Mouse (Mus musculus) hindbrain, embryonic 14.5 days (tissue): Measurements from ENCODE around the gene Ern1. TPM values are rescaled to one million over a fixed set of nuclear protein-coding genes. Genes with fewer than 3 reads are reported as not detected.

Source experiments
- ATAC-seq: fragments of 200-750 bp; cut with Nextera tagmentation; 2 replicates; pipeline ENCODE4 v1.8.0; 2017; ENCODE audit warnings: moderate number of reproducible peaks, mild to moderate bottlenecking, moderate TSS enrichment, moderate library complexity; ENCODE audit not compliant: low FRiP score
- DNase-seq: peaks from one replicate; pipeline ENCODE4 v3.0.0-alpha.2; 2015; ENCODE audit warnings: low spot score
- H3K27ac ChIP-seq: fragments of 300-500 bp; sonication (generic); 2 replicates; pipeline ENCODE4 v1.5.1; 2014; ENCODE audit warnings: mild to moderate bottlenecking, moderate library complexity
- H3K27me3 ChIP-seq: fragments of 300-500 bp; sonication (generic); 2 replicates; pipeline ENCODE4 v1.6.1; 2014; ENCODE audit warnings: mild to moderate bottlenecking, low read length, mixed read lengths; ENCODE audit not compliant: control insufficient read depth, insufficient read depth
- H3K36me3 ChIP-seq: fragments of 300-500 bp; sonication (generic); replicated peaks from 2 replicates; pipeline ENCODE4 v1.6.1; 2014; ENCODE audit not compliant: control insufficient read depth, insufficient read depth
- H3K4me1 ChIP-seq: fragments of 300-500 bp; sonication (generic); replicated peaks from 2 replicates; pipeline ENCODE4 v1.6.1; 2014; ENCODE audit warnings: antibody characterized with exemption, low read length, mixed read lengths; ENCODE audit not compliant: control insufficient read depth, insufficient read depth
- H3K4me2 ChIP-seq: fragments of 300-500 bp; sonication (generic); replicated peaks from 2 replicates; pipeline ENCODE4 v1.6.1; 2014; ENCODE audit warnings: mild to moderate bottlenecking, moderate library complexity
- H3K4me3 ChIP-seq: fragments of 300-500 bp; sonication (generic); replicated peaks from 2 replicates; pipeline ENCODE4 v1.5.1; 2014; ENCODE audit warnings: mild to moderate bottlenecking, low read length
- H3K9ac ChIP-seq: fragments of 300-500 bp; sonication (generic); 2 replicates; pipeline ENCODE4 v1.6.1; 2014
- H3K9me3 ChIP-seq: fragments of 300-500 bp; sonication (generic); 2 replicates; pipeline ENCODE4 v1.6.1; 2016; ENCODE audit warnings: low read length; ENCODE audit not compliant: control insufficient read depth
- WGBS: fragments of 180-500 bp; shearing (Covaris S2); extraction: QIAGEN DNeasy Blood & Tissue Kit; methylation state at CpG from one replicate; pipeline ENCODE4 v1.1.7; 2014; 5-methylcytosine and 5-hydroxymethylcytosine counted together
- polyA plus RNA-seq: library from polyadenylated mRNA; unstranded; fragments of >200 nt; fragmentation: Nextera tagmentation; extraction: Ambion mirVana; gene quantifications from 2 replicates; pipeline ENCODE4 v1.2.1, GENCODE M21; 2014

Ern1 gene
- polyA plus RNA-seq: 5.0 and 7.2 TPM in 2 replicates

- H3K36me3 ChIP-seq: no peaks in the 10 kb centered on the region
- H3K27me3 ChIP-seq: no peaks in the 10 kb centered on the region
- H3K27ac ChIP-seq: peak within 1 kb of the TSS; percentile 78
- no peaks in the 10 kb centered on the region for H3K9me3 ChIP-seq
- WGBS: 0% methylated on average over 28 of the region's 28 CpGs
- DNase-seq: peak; percentile 86
- H3K4me3 ChIP-seq: peak within 1 kb of the TSS; percentile 97
- H3K4me1 ChIP-seq: peaks cover 8% of the 10 kb centered on the region
- ATAC-seq: peak; percentile 97
- peak within 1 kb of the TSS; percentile 67 for H3K4me2 ChIP-seq
- H3K9ac ChIP-seq: peak within 1 kb of the TSS; percentile 83
Observed at GRCm38 (mm10) chr11:106487733-106488115, at the start of gene Ern1. Gene Ern1 (minus strand): TSS chr11:106487852.

GRCm38 (mm10) chr11:106536253-106536912 is 48.7 kb upstream of the Ern1 start:
- DNase-seq: peak; percentile 38
- H3K4me2 ChIP-seq: no peak overlapping the region
- peaks cover 18% of the 10 kb centered on the region for H3K36me3 ChIP-seq
- 54% methylated on average over 11 of the region's 11 CpGs for WGBS
- H3K4me3 ChIP-seq: no peak overlapping the region
- no peaks in the 10 kb centered on the region for H3K4me1 ChIP-seq
- no peaks in the 10 kb centered on the region for H3K27me3 ChIP-seq
- no peak for ATAC-seq
- no peak overlapping the region for H3K9ac ChIP-seq
- H3K9me3 ChIP-seq: no peaks in the 10 kb centered on the region
- peak overlapping the region; percentile 79 for H3K27ac ChIP-seq

GRCm38 (mm10) chr11:106535660-106536252 is 48.1 kb upstream of the Ern1 start:
- Histone ChIP-seq H3K36me3 (peaks cover 21% of the 10 kb centered on the region), H3K27ac (peak overlapping the region; percentile 79), H3K4me3 (no peak overlapping the region), H3K9me3 (no peaks in the 10 kb centered on the region), H3K4me1 (no peaks in the 10 kb centered on the region), H3K27me3 (no peaks in the 10 kb centered on the region), H3K9ac (no peak overlapping the region), H3K4me2 (no peak overlapping the region)
- WGBS: 85% methylated on average over 9 of the region's 9 CpGs
- ATAC-seq (no peak), DNase-seq (no peak)

GRCm38 (mm10) chr11:106532248-106532790 is 44.7 kb upstream of the Ern1 start:
- Histone ChIP-seq H3K27me3 (no peaks in the 10 kb centered on the region), H3K9me3 (no peaks in the 10 kb centered on the region), H3K9ac (no peak overlapping the region), H3K4me2 (no peak overlapping the region), H3K36me3 (peaks cover 26% of the 10 kb centered on the region), H3K4me1 (no peaks in the 10 kb centered on the region), H3K27ac (no peak overlapping the region), H3K4me3 (no peak overlapping the region)
- no peak for DNase-seq
- no peak for ATAC-seq
- WGBS: 49% methylated on average over 9 of the region's 9 CpGs

DNA sequence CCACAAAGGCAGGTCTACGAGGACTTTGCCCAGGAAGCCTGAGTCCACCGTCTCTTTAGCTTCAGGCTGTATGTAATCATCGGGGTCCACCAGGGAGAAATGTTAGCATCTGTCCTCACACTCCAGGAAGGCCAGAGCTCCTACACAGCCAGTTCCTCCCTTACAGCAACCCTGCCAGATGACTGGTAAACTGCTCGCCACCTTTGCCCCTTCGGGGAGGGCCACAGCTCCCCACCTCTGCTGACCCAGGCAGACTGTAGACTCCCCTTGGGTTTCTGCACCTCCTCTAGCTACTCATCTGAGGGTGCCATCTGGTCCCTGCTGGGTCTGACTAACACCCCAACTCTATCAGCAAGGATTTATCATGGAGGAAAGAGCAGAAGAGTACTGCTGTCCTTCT is 42.1 kb upstream of the Ern1 start:
- H3K4me2 ChIP-seq: no peak overlapping the region
- H3K36me3 ChIP-seq: peaks cover 29% of the 10 kb centered on the region
- no peaks in the 10 kb centered on the region for H3K4me1 ChIP-seq
- 77% methylated on average over 5 of the region's 5 CpGs for WGBS
- H3K27ac ChIP-seq: no peak overlapping the region
- no peaks in the 10 kb centered on the region for H3K27me3 ChIP-seq
- H3K9ac ChIP-seq: no peak overlapping the region
- DNase-seq: no peak
- no peak overlapping the region for H3K4me3 ChIP-seq
- no peak for ATAC-seq
- H3K9me3 ChIP-seq: no peaks in the 10 kb centered on the region

- Histone ChIP-seq H3K9ac (no peak overlapping the region), H3K27ac (no peak overlapping the region), H3K4me3 (no peak overlapping the region), H3K4me2 (no peak overlapping the region), H3K36me3 (peaks cover 29% of the 10 kb centered on the region), H3K27me3 (no peaks in the 10 kb centered on the region), H3K9me3 (no peaks in the 10 kb centered on the region), H3K4me1 (no peaks in the 10 kb centered on the region)
- ATAC-seq (no peak), DNase-seq (no peak)
- WGBS: 56% methylated on average over 4 of the region's 4 CpGs
Observed at GRCm38 (mm10) chr11:106529113-106529512, 41.5 kb upstream of the Ern1 start.

GRCm38 (mm10) chr11:106527926-106528325 is 40.3 kb upstream of the Ern1 start:
- H3K9me3 ChIP-seq: no peaks in the 10 kb centered on the region
- no peak overlapping the region for H3K9ac ChIP-seq
- ATAC-seq (no peak), DNase-seq (no peak)
- H3K4me2 ChIP-seq: no peak overlapping the region
- H3K27me3 ChIP-seq: no peaks in the 10 kb centered on the region
- no peak overlapping the region for H3K4me3 ChIP-seq
- no peak overlapping the region for H3K27ac ChIP-seq
- WGBS: 38% methylated on average over 1 of the region's 1 CpGs
- no peaks in the 10 kb centered on the region for H3K4me1 ChIP-seq
- peaks cover 27% of the 10 kb centered on the region for H3K36me3 ChIP-seq

GRCm38 (mm10) chr11:106527147-106527821 is 39.6 kb upstream of the Ern1 start:
- DNase-seq (no peak), ATAC-seq (no peak)
- Histone ChIP-seq H3K9me3 (no peaks in the 10 kb centered on the region), H3K9ac (no peak overlapping the region), H3K4me2 (no peak overlapping the region), H3K4me3 (no peak overlapping the region), H3K27me3 (no peaks in the 10 kb centered on the region), H3K36me3 (peaks cover 21% of the 10 kb centered on the region), H3K4me1 (no peaks in the 10 kb centered on the region), H3K27ac (no peak overlapping the region)
- WGBS: 43% methylated on average over 10 of the region's 10 CpGs

DNA sequence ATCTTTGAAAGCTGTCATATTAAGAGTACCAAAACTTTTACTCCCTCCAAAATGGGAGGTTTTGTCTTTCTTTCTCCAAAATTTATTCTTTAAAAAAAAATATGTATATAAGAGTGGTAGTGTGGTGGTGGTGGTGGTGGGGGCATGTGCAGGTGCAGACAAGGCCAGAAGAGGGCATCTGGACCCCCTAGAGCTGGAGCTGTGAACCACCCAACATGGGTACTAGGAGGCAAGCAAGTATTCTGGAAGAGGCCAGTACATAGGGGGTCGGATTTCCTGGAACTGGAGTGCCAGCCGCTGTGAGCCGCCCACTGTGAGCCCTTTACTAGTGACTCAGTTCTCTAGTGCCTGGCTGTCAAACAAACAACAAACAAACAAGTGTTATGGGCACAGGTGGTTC is 34.9 kb upstream of the Ern1 start:
- Histone ChIP-seq H3K36me3 (peaks cover 5% of the 10 kb centered on the region; the same call in 1 of the 2 replicates), H3K4me2 (no peak overlapping the region), H3K9ac (no peak overlapping the region), H3K9me3 (no peaks in the 10 kb centered on the region), H3K27ac (no peak overlapping the region), H3K4me1 (peaks cover 13% of the 10 kb centered on the region), H3K4me3 (no peak overlapping the region), H3K27me3 (no peaks in the 10 kb centered on the region)
- ATAC-seq (no peak), DNase-seq (no peak)
- WGBS: 48% methylated on average over 3 of the region's 3 CpGs
